Mouse (Mus musculus) cortical plate, adult 2 months (tissue): Measurements from ENCODE around the gene Pou3f3. TPM values are rescaled to one million over a fixed set of nuclear protein-coding genes. Genes with fewer than 3 reads are reported as not detected.

Experiments
- H3K27ac ChIP-seq: fragments of 200-500 bp; 2 replicates; pipeline ENCODE4 v1.5.1; 2012; ENCODE audit warnings: low read length, control low read depth, inconsistent platforms; ENCODE audit not compliant: insufficient read depth
- H3K4me1 ChIP-seq: fragments of 200-500 bp; 2 replicates; pipeline ENCODE4 v1.6.1; 2011; ENCODE audit warnings: low read length; ENCODE audit not compliant: control insufficient read depth, insufficient read depth
- H3K4me3 ChIP-seq: fragments of 200-500 bp; 2 replicates; pipeline ENCODE4 v1.5.1; 2011; ENCODE audit warnings: mild to moderate bottlenecking, low read length, control low read depth; ENCODE audit not compliant: insufficient read depth
- CTCF ChIP-seq: fragments of 200-500 bp; IDR thresholded peaks from 2 replicates; pipeline ENCODE4 v1.5.1; 2011; ENCODE audit warnings: mild to moderate bottlenecking, control low read depth, low read length; ENCODE audit not compliant: insufficient read depth; ENCODE audit errors: extremely low read depth
- POLR2A ChIP-seq: fragments of 200-500 bp; IDR thresholded peaks from 2 replicates; pipeline ENCODE4 v1.6.1; 2011; ENCODE audit warnings: mild to moderate bottlenecking, low read length, control low read depth; ENCODE audit not compliant: insufficient read depth; ENCODE audit errors: extremely low read depth
- polyA plus RNA-seq: library from polyadenylated mRNA; depleted of rRNA; stranded (reverse); fragments of >200 nt; gene quantifications from 2 replicates; pipeline ENCODE4 v1.2.3, GENCODE M21; 2012

The Pou3f3 gene
- polyA plus RNA-seq, 1 experiment = 37.5 TPM

DNA sequence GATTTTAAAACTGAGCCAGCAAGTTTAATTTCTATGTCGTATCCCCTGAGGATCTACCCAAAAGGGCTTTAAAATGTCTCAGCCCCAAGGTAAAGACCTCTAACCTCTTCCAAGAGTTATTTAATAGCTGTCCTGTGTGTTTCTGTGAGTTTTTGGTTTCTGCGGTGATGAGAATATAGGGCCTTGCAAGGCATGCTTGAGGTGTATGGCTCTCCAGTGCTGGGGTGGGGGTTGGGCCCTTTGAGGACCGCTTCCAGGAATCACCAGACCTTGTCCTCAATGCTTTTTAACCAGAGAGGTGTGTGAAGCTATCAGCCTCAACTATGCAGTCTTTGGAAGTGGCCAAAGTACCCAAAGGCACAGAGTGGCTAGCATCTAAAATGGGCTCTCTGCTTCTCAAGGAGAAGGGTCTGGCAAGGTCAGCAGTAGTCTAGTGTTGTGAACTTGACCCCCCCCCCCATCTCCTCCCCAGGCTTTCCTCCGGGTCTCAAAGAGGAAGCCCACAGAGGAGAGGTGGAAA is 12.1 kb downstream of the Pou3f3 start:
- 0 out of 2 replicates have a peak overlapping the region, but pooled peaks have one; percentile 39 for H3K27ac ChIP-seq
- no peaks in the 10 kb centered on the region; the same call in 1 of the 2 replicates for H3K4me1 ChIP-seq
- TF ChIP-seq CTCF (no peak), POLR2A (no peak)
- no peak overlapping the region for H3K4me3 ChIP-seq

DNA sequence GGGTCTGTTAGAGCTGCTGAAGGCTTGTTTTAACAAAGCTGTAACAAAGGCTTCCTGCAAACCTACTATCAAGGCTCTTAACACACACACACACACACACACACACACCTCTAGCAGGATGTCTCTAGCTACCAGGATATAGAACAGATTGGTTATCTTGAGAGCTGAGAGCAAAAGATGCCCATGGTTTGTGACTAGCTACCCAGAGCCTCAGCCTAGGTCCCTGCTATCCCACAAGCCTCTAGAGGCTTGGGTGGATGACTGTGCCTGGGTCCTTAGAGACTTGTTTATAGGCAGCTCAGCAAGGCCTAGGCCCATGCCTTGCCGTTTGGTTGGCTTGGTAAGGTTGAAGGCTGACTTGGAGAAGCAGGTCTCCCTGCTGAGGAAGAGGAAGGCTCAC is 13.5 kb downstream of the Pou3f3 start:
- H3K4me1 ChIP-seq = no peaks in the 10 kb centered on the region; the same call in 1 of the 2 replicates

DNA sequence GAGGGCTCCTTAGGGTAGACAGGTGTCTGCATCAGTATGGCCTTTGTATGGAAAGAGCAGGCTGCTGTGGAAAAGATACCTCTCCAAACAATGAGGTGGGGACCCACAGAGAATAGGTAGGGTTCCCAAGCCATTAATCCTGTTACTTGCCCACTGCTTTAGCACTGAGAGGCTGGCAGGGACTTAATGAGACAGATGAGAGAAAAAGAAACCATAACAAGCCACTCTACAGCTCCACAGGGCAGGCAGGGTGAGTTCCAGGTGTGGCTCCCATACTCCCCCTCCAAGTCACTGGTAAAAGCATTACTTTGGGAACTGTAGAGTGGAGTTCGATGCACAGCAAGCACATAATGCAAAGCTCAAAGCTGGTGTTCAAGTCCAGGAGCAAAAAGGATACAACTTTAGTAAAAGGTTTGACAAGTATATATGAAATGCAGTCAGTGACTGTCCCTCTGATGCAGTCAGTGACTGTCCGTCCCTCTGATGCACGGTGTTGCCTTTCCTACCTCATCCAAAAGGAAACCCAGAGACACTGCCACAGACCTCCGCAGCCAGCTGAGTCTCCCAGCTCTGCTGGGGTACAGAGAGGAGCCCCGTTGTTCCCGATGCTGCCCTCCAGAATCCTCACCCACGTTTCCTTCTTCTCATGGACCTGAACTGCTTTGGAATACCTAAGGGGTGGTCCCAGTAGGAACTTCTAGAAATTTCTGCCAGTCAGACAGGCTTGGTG is 14.0 kb downstream of the Pou3f3 start:
- TF ChIP-seq POLR2A (no peak), CTCF (no peak)
- Histone ChIP-seq H3K4me3 (no peak overlapping the region), H3K27ac (peak overlapping the region; percentile 42; the same call in 1 of the 2 replicates), H3K4me1 (no peaks in the 10 kb centered on the region; the same call in 1 of the 2 replicates)

More for the DNA sequence above, 13.5 kb downstream of the Pou3f3 start:
- no peak overlapping the region for H3K4me3 ChIP-seq
- TF ChIP-seq CTCF (no peak), POLR2A (no peak)
- no peak overlapping the region for H3K27ac ChIP-seq

DNA sequence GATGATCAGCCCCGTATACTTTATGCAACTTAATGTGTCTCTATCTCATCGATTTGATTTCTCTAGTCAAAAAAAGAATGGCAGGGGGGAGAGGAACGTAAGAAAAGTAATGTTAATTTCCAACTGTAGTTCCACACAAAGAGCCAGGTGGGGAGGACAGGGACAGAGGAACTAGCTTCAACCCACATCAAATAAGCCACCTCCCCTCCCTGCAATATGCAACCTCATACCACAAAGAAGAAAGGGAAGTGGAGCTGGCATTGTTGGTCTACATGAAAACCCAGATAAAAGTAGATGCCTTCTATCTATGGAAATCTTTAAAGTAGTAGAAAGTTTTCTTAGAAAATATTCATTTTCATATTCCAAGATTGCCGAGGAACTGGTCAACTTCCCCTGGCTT is 14.7 kb downstream of the Pou3f3 start:
- H3K4me3 ChIP-seq = no peak overlapping the region
- TF ChIP-seq POLR2A (no peak), CTCF (no peak)
- H3K4me1 ChIP-seq = no peaks in the 10 kb centered on the region; the same call in 1 of the 2 replicates
- H3K27ac ChIP-seq = peak overlapping the region; percentile 59; the same call in 1 of the 2 replicates

DNA sequence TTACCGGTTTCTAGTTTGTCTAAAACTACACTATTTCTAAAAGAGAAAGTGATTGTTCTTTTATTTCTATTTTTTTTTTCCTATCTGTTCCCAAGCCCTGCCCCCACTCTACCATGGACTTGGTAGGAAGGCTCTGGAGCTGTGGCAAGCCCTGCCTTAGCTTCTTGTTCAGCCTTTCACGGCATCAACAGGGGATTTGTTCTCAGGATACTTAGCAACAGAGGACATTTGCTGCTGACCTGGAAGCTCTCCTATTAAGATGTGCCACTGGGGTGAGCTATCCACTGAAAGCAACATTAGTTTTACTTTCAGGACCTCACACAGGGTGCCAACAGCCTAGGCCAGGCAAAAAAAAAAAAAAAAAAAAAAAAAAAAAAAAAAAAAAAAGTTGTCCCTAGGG is 15.4 kb downstream of the Pou3f3 start:
- TF ChIP-seq CTCF = no peak
- TF ChIP-seq POLR2A = 0 out of 2 replicates have a peak, but pooled peaks have one; percentile 19
- Histone ChIP-seq H3K4me1 (no peaks in the 10 kb centered on the region), H3K4me3 (peak overlapping the region; percentile 37; the same call in 1 of the 2 replicates), H3K27ac (peak overlapping the region; percentile 59; the same call in 1 of the 2 replicates)

DNA sequence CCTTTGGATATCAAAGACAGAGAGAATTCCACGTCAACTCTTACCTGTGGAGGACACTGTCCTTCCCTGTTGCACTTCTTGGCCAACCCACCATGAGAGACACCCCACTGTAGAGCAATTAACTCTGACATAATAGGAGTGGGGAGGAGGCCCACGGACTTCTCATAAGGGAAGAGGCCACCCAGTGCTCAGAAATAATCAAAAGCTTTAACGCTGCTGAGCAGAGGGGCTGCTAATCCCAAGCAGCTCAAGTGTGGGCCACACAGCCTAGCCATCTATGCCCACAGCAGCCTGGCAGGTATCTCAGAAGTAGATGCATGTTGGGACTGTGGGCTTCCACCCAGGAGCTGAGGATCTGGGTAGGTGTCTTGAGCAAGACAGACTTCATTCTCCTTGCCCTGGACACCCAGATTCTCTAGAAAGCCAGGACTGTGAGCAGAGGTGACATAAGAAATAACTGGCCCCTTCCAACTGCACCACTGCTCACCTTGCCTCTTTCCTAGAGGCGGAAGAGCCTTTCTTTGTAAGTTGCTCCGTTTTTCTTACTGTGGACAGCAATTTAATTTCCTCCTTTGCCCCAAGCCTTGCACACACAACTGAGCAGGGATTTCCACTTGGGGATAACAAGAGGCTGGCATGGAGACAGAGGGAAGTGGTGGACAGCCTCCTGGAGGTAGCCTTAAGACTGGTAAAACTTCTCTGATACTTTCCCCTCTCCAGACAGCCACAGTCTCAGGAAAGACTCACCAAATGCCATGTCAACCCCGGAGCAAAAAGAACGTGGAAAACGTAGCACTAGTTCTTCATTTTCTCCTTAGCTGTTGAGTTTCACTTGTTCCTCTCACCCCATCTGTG is 16.1 kb downstream of the Pou3f3 start:
- H3K27ac ChIP-seq = peak overlapping the region; percentile 90
- H3K4me3 ChIP-seq = peak overlapping the region; percentile 37
- H3K4me1 ChIP-seq = no peaks in the 10 kb centered on the region
- no peak for TF ChIP-seq POLR2A
- no peak for TF ChIP-seq CTCF

DNA sequence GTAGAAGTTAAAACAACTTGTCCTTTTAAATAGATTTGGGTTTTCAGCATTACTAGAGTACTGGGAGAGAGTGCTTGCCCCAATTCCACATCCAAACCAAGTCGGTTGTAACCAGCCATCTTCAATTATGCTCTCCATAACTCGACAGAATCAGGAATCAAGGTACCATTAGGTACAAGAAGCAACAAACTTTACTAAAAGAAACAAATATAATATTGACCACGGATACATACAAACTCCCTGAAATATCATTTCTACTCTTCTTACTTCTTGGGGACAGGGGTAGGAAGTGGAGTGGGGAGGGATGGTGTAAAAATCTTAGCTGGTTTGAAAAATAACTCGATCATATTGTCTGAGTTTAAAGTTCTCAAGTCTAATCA is 16.7 kb downstream of the Pou3f3 start:
- no peak for TF ChIP-seq POLR2A
- TF ChIP-seq CTCF = no peak
- H3K4me1 ChIP-seq = no peaks in the 10 kb centered on the region
- peak overlapping the region; percentile 82; the same call in 1 of the 2 replicates for H3K4me3 ChIP-seq
- peak overlapping the region; percentile 90; the same call in 1 of the 2 replicates for H3K27ac ChIP-seq

DNA sequence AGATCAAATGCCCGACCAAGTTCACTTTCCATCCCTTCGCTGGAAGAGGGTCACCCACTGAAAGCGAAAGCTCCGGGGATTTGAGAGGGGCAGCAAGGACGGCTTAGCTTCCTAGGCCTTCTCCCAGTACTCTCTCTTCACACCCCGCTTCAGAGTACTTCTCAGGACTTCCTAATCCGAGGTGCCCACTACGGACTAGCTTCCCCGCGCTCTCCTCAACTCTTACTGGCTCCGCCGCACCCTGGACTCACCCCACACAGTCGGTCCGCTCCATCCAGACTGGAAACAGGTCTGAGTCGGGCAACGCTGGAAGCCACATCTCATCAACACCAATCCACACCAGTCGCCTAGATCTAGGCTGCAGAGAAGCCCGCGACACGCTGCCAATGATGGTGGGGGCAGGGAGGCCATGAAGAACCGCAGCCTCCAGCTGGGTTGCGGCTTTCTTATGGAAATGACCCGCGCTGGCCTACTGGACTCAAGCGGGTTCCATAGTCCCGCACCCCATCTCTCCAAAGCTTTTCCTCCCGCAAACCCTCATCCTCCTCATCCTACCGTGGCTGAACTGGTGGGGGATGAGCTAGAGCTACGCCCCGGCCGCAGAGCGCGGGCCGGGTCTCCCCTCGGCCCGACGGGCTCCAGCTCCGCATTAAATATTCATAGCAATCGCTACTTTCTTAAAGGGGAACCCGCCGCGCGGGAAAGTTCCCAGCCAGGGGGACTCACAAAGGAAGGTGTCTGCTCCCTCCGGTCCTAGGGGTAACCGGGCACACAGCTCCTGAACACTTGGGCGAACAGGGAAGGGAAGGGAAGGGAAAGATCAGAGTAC is 17.8 kb downstream of the Pou3f3 start:
- no peak for TF ChIP-seq POLR2A
- TF ChIP-seq CTCF = no peak
- Histone ChIP-seq H3K27ac (peak overlapping the region; percentile 96), H3K4me1 (no peaks in the 10 kb centered on the region), H3K4me3 (peak overlapping the region; percentile 82)
